Mouse (Mus musculus) cerebellum, adult 11 months (tissue): ENCODE data around the gene Duox2.
"Not testable (repeated sequence)": the region's sequence is repeated elsewhere in the genome, so short reads cannot be mapped to it uniquely, and the experiment has no call there.

Experiments
- DNase-seq: peaks from one replicate; pipeline ENCODE4 v3.0.0; 2022

Gene Duox2

GRCm38 (mm10) chr2:122298096-122298499 lies at the start of gene Duox2:
Gene Duox2, minus strand, starts transcription at chr2:122298449.
- DNase-seq: no peak

GRCm38 (mm10) chr2:122347257-122347656 lies 49.0 kb upstream of the Duox2 start:
- DNase-seq: no peak

GRCm38 (mm10) chr2:122346164-122346563 lies 47.9 kb upstream of the Duox2 start:
- DNase-seq: not testable (repeated sequence)

- DNase-seq: no peak
Measured at GRCm38 (mm10) chr2:122345106-122345893, 47.1 kb upstream of the Duox2 start.

GRCm38 (mm10) chr2:122337291-122337690 lies 39.0 kb upstream of the Duox2 start:
- DNase-seq: no peak

- DNase-seq: no peak
Measured at GRCm38 (mm10) chr2:122334170-122334569, 35.9 kb upstream of the Duox2 start.

GRCm38 (mm10) chr2:122332222-122332621 lies 34.0 kb upstream of the Duox2 start:
- DNase-seq: no peak

GRCm38 (mm10) chr2:122330317-122330716 lies 32.1 kb upstream of the Duox2 start:
- not testable (repeated sequence) for DNase-seq

GRCm38 (mm10) chr2:122327986-122328385 lies 29.7 kb upstream of the Duox2 start:
- no peak for DNase-seq

GRCm38 (mm10) chr2:122325361-122325760 lies 27.1 kb upstream of the Duox2 start:
- no peak for DNase-seq

- DNase-seq: no peak
Measured at GRCm38 (mm10) chr2:122324586-122324985, 26.3 kb upstream of the Duox2 start.

GRCm38 (mm10) chr2:122323960-122324359 lies 25.7 kb upstream of the Duox2 start:
- DNase-seq: no peak

- no peak for DNase-seq
Measured at GRCm38 (mm10) chr2:122317384-122317783, 19.1 kb upstream of the Duox2 start.

GRCm38 (mm10) chr2:122315372-122315771 lies 17.1 kb upstream of the Duox2 start, which contains the start of gene Duox1:
Gene Duox1, plus strand, starts transcription at chr2:122315672.
- DNase-seq: no peak

GRCm38 (mm10) chr2:122313536-122313935 lies 15.3 kb upstream of the Duox2 start, which contains the start of gene Duoxa1:
Gene Duoxa1, minus strand, starts transcription at chr2:122313730.
- DNase-seq: no peak

- peak; percentile 50 for DNase-seq
Measured at GRCm38 (mm10) chr2:122312722-122313417, 14.6 kb upstream of the Duox2 start.

GRCm38 (mm10) chr2:122311561-122311960 lies 13.3 kb upstream of the Duox2 start:
- DNase-seq: no peak

- DNase-seq: no peak
Measured at GRCm38 (mm10) chr2:122309647-122310046, 11.4 kb upstream of the Duox2 start.

- no peak for DNase-seq
Measured at GRCm38 (mm10) chr2:122306184-122306583, 7.9 kb upstream of the Duox2 start.

GRCm38 (mm10) chr2:122305097-122305892 lies 7.0 kb upstream of the Duox2 start:
- no peak for DNase-seq

- DNase-seq: no peak
Measured at GRCm38 (mm10) chr2:122304544-122304943, 6.3 kb upstream of the Duox2 start.

GRCm38 (mm10) chr2:122302574-122303241 lies 4.5 kb upstream of the Duox2 start:
- DNase-seq: peak; percentile 47
